Mouse (Mus musculus): Measurements from ENCODE around the gene Tsnax.

Gene Tsnax

GRCm38 (mm10) chr8:125012695-125013627 is at the start of gene Tsnax:
Gene Tsnax, plus strand, starts transcription at chr8:125012997.
- ChIA-PET POLR2A (interaction anchor here in 2 of 4 experiments (1.0 to 1.6 kb wide), 8 partner anchors 9 to 405 kb away, joined by 3 to 4 read pairs (median 3); partner anchors contain the start of gene Disc1 (in 1 of the 2)), CTCF (interaction anchor here in 2 of 4 experiments (0.5 to 1.0 kb wide), 4 partner anchors 39 to 236 kb away, joined by 3 read pairs; no protein-coding TSS in a partner anchor)

- POLR2A ChIA-PET, result interaction anchor here in 2 of 4 experiments (0.6 to 1.1 kb wide), 2 partner anchors 70 kb away, joined by 3 read pairs; no protein-coding TSS in a partner anchor
- CTCF ChIA-PET, result no interaction called here
These were observed 49.6 kb upstream of the Tsnax start for GRCm38 (mm10) chr8:124963246-124963645.

- CTCF ChIA-PET, result interaction anchor here in 1 of 4 experiments (1.0 kb wide), 1 partner anchor 571 kb away, joined by 3 read pairs; no protein-coding TSS in a partner anchor
- POLR2A ChIA-PET, result interaction anchor here in 2 of 4 experiments (0.9 to 1.5 kb wide), 4 partner anchors 9 to 17 kb away, joined by 3 to 6 read pairs (median 4); no protein-coding TSS in a partner anchor
These were observed 47.8 kb upstream of the Tsnax start for GRCm38 (mm10) chr8:124964966-124965365.

GRCm38 (mm10) chr8:124970312-124970933 is 42.4 kb upstream of the Tsnax start:
- CTCF ChIA-PET, result interaction anchor here in 2 of 4 experiments (1.3 to 1.9 kb wide), 2 partner anchors 9 to 10 kb away, joined by 4 to 7 read pairs; no protein-coding TSS in a partner anchor
- POLR2A ChIA-PET, result interaction anchor here in 3 of 4 experiments (0.7 to 1.7 kb wide), 3 partner anchors 11 to 134 kb away, joined by 3 to 10 read pairs (median 4); no protein-coding TSS in a partner anchor

GRCm38 (mm10) chr8:124973221-124973620 is 39.6 kb upstream of the Tsnax start:
- CTCF ChIA-PET, result interaction anchor here in 1 of 4 experiments (1.0 kb wide), 1 partner anchor 8 kb away, joined by 3 read pairs; no protein-coding TSS in a partner anchor
- POLR2A ChIA-PET, result interaction anchor here in 1 of 4 experiments (1.1 to 1.2 kb wide), 3 partner anchors 9 to 145 kb away, joined by 3 to 6 read pairs (median 3); no protein-coding TSS in a partner anchor

GRCm38 (mm10) chr8:124974254-124974653 is 38.5 kb upstream of the Tsnax start:
- ChIA-PET CTCF (interaction anchor here in 2 of 4 experiments (0.5 to 0.6 kb wide), 2 partner anchors 11 to 84 kb away, joined by 3 read pairs; no protein-coding TSS in a partner anchor), POLR2A (interaction anchor here (0.5 to 1.2 kb wide), 5 partner anchors 10 to 222 kb away, joined by 3 to 6 read pairs (median 3); partner anchors contain the start of gene Egln1 (in 1 of the 4))

GRCm38 (mm10) chr8:124976211-124976610 is 36.6 kb upstream of the Tsnax start:
- POLR2A ChIA-PET, result interaction anchor here in 1 of 4 experiments (0.5 kb wide), 1 partner anchor 117 kb away, joined by 5 read pairs; no protein-coding TSS in a partner anchor
- CTCF ChIA-PET, result interaction anchor here in 1 of 4 experiments (0.9 kb wide), 1 partner anchor 104 kb away, joined by 3 read pairs; no protein-coding TSS in a partner anchor

- ChIA-PET CTCF (no interaction called here), POLR2A (no interaction called here)
These were observed 34.8 kb upstream of the Tsnax start for GRCm38 (mm10) chr8:124978026-124978425.

GRCm38 (mm10) chr8:124980036-124980435 is 32.8 kb upstream of the Tsnax start:
- CTCF ChIA-PET, result interaction anchor here in 3 of 4 experiments (0.6 to 2.1 kb wide), 11 partner anchors 9 to 120 kb away, joined by 3 to 7 read pairs (median 4); no protein-coding TSS in a partner anchor
- POLR2A ChIA-PET, result interaction anchor here in 1 of 4 experiments (0.6 to 0.7 kb wide), 2 partner anchors 25 to 36 kb away, joined by 4 to 5 read pairs; no protein-coding TSS in a partner anchor

GRCm38 (mm10) chr8:124980828-124981227 is 32.0 kb upstream of the Tsnax start:
- ChIA-PET CTCF (interaction anchor here (0.9 to 2.1 kb wide), 5 partner anchors 8 to 121 kb away, joined by 3 to 7 read pairs (median 4); no protein-coding TSS in a partner anchor), POLR2A (interaction anchor here in 3 of 4 experiments (0.7 to 1.5 kb wide), 3 partner anchors 12 to 30 kb away, joined by 3 to 5 read pairs (median 4); no protein-coding TSS in a partner anchor)

GRCm38 (mm10) chr8:124990923-124991667 is 21.7 kb upstream of the Tsnax start:
- POLR2A ChIA-PET, result interaction anchor here in 3 of 4 experiments (0.6 to 1.3 kb wide), 5 partner anchors 15 to 95 kb away, joined by 3 to 5 read pairs (median 3); no protein-coding TSS in a partner anchor
- CTCF ChIA-PET, result interaction anchor here in 1 of 4 experiments (0.7 kb wide), 1 partner anchor 11 kb away, joined by 3 read pairs; no protein-coding TSS in a partner anchor

GRCm38 (mm10) chr8:124991668-124991926 is 21.2 kb upstream of the Tsnax start:
- CTCF ChIA-PET, result interaction anchor here in 1 of 4 experiments (0.7 kb wide), 1 partner anchor 12 kb away, joined by 3 read pairs; no protein-coding TSS in a partner anchor

GRCm38 (mm10) chr8:124995776-124996175 is 17.0 kb upstream of the Tsnax start:
- ChIA-PET CTCF (no interaction called here), POLR2A (no interaction called here)

More at GRCm38 (mm10) chr8:124991668-124991926, 21.2 kb upstream of the Tsnax start:
- POLR2A ChIA-PET, result interaction anchor here in 1 of 4 experiments (1.3 kb wide), 2 partner anchors 23 to 95 kb away, joined by 3 to 5 read pairs; no protein-coding TSS in a partner anchor

GRCm38 (mm10) chr8:125024085-125024484 is 11.3 kb downstream of the Tsnax start:
- CTCF ChIA-PET, result interaction anchor here in 2 of 4 experiments (0.6 kb wide), 2 partner anchors 138 to 972 kb away, joined by 3 read pairs; no protein-coding TSS in a partner anchor
- POLR2A ChIA-PET, result interaction anchor here in 1 of 4 experiments (0.8 kb wide), 1 partner anchor 31 kb away, joined by 3 read pairs; no protein-coding TSS in a partner anchor

- CTCF ChIA-PET, result no interaction called here
These were observed 14.4 kb downstream of the Tsnax start for GRCm38 (mm10) chr8:125027211-125027610.

GRCm38 (mm10) chr8:125028841-125029240 is 16.0 kb downstream of the Tsnax start:
- CTCF ChIA-PET, result interaction anchor here in 3 of 4 experiments (0.5 to 0.7 kb wide), 3 partner anchors 12 to 454 kb away, joined by 3 read pairs; no protein-coding TSS in a partner anchor

More at GRCm38 (mm10) chr8:125027211-125027610, 14.4 kb downstream of the Tsnax start:
- POLR2A ChIA-PET, result no interaction called here

GRCm38 (mm10) chr8:125031276-125031675 is 18.5 kb downstream of the Tsnax start:
- POLR2A ChIA-PET, result interaction anchor here in 2 of 4 experiments (0.6 to 1.0 kb wide), 2 partner anchors 13 to 101 kb away, joined by 3 read pairs; no protein-coding TSS in a partner anchor

More at GRCm38 (mm10) chr8:125028841-125029240, 16.0 kb downstream of the Tsnax start:
- POLR2A ChIA-PET, result interaction anchor here in 1 of 4 experiments (1.4 kb wide), 1 partner anchor 13 kb away, joined by 6 read pairs; no protein-coding TSS in a partner anchor

More at GRCm38 (mm10) chr8:125031276-125031675, 18.5 kb downstream of the Tsnax start:
- CTCF ChIA-PET, result interaction anchor here in 1 of 4 experiments (0.6 kb wide), 1 partner anchor 85 kb away, joined by 3 read pairs; no protein-coding TSS in a partner anchor
